Mouse (Mus musculus): ENCODE results near the gene Gm49392.
"Not testable (repeated sequence)": the region's sequence is repeated elsewhere in the genome, so short reads cannot be mapped to it uniquely, and the experiment has no call there.

The Gm49392 gene

DNA sequence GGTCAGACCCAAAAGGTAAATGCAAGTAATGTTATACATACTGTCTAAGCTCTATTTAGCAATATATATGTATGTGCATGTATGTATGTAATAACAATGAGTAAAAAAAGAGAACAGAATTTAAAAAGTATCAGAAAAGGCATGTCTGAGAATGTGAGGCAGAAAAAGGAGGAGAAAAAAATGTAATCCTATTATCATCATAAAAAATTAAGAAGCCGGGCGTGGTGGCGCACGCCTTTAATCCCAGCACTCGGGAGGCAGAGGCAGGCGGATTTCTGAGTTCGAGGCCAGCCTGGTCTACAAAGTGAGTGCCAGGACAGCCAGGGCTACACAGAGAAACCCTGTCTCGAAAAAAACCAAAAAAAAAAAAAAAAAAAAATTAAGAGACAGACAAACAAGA lies at the start of gene Gm49392:
Gm49392 (minus strand) TSS at position 101 of the 400 bp plus-strand sequence.
- not testable (repeated sequence) for DNase-seq (ENCODE audit: low spot score)

DNA sequence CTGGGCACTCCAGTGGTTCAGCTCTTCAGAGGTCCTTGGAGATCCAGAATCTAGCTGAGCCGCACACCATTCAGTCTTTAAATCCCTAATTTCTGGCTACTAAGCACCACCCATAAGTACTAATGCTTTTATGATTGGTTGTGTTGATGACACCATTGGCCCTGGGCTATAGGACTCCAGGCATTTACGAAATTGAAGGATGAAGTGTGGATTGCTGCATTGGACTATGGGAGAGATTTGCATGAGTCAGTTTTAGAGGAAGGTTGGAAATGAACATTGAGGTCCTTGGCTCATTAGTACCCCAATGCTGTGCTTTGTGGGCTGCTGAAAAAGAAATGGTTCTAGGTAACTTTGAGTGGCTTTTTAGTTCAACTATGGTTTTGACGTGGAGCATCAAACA lies 45.2 kb upstream of the Gm49392 start, which contains the start of gene Tpbpa:
Tpbpa (minus strand) TSS at position 101 of the 400 bp plus-strand sequence.
- not testable (repeated sequence) for DNase-seq (ENCODE audit: low spot score)

DNA sequence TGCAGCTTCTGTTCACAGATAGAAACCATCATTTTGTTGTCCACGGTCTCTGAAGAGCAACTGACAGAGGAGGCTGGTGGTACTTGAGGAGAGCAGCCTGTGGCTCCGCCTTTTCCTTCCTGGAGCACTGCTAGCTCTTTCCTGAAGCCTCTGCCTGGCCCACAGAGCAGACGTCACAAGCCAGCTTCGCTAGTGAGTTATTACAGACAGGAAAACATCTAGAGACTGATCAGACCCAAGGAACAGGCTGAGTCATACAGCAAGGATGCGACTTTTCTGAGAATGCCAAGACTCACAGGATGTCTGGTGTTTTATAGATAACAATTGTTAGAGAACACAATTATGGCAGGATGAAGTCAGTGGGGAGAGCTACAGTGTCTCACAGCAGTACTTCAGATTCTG lies 39.8 kb upstream of the Gm49392 start, which contains the start of the genes Gm49391 and Ctla2a:
Gm49391 (minus strand) TSS at position 72 of the 402 bp plus-strand sequence.
Ctla2a (minus strand) TSS at position 126 of the 402 bp plus-strand sequence.
- no peak for DNase-seq (ENCODE audit: low spot score)

DNA sequence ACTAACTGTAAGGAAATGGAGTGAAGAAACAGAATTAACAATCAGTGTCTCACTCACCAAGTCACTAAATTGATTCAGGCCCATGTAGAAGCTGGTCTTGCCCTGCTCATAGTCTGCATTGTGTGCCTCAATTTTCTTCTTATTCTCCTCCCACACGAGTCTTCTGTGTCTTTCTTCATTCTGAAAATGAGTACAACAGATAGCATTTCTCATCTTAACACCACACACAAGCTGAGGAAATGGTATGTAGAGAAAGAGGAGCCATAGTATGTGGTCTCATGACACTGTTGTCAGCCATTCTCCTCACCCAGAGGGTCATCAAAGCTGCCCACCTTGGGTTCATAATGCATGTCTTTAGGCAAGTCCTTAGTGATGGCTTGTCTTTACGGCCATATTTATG lies 38.8 kb upstream of the Gm49392 start, which contains the start of gene Gm49393:
Gm49393 (minus strand) TSS at position 101 of the 400 bp plus-strand sequence.
- not testable (repeated sequence) for DNase-seq (ENCODE audit: low spot score)

DNA sequence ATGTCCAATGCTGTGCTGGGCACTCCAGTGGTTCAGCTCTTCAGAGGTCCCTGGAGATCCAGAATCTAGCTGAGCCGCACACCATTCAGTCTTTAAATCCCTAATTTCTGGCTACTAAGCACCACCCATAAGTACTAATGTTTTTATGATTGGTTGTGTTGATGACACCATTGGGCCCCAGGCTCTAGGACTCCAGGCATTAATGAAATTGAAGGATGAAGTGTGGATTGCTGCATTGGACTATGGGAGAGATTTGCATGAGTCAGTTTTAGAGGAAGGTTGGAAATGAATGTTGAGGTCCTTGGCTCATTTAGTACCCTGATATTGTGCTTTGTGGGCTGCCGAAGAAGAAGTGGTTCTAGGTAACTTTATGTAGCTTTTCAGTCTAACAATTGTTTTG lies 8.1 kb upstream of the Gm49392 start, which contains the start of gene Tpbpb:
Tpbpb (minus strand) TSS at position 101 of the 400 bp plus-strand sequence.
- DNase-seq (ENCODE audit: low spot score), result not testable (repeated sequence)

DNA sequence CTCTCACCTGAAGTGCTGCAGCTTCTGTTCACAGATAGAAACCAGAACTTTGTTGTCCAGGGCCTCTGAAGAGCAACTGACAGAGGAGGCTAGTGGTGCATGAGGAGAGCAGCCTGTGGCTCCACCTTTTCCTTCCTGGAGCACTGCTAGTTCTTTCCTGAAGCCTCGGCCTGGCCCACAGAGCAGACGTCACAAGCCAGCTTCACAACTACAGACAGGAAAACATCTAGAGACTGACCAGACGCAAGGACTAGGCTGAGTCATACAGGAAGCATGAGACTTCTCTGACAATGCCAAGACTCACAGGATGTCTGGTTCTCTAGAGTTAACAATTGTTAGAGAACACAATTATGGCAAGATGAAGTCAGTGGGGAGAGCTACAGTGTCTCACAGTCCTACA lies 634 bp upstream of the Gm49392 start, which contains the start of gene Ctla2b:
Ctla2b (minus strand) TSS at position 120 of the 400 bp plus-strand sequence.
- no peak for DNase-seq (ENCODE audit: low spot score)

DNA sequence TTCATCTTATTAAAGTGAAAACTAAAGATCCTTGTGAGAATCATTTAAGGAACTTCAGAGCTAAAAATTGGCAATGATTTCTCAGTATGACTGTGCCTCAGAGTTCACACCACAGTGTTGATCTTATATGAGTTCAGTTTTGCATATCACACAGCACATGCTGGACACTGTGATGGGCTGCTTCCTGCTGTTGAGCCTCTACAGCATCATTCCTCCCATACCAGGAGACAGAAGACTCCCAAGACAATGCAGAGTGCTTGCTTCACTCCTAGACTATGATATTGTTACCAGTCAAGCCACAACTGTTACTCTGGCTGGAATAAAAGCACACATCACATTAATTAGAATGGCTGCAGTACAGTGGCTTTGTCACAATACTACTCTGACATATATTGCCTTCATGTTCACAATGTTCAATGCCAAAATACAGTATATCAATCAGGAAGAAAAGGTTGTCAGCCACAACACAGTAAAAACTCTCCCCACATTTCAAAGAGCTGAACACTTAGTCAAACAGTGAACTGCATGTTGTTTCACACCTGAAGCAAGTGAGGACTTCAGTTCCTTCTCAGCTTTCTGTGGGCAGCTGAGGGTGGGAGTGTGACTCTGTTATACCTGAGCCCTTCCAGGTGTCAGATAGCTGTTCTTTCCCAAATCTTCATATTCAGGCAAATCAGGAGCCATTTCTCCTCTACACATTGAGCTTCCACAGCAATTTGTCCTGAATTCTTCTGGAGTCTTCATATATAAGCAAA lies 1.1 kb downstream of the Gm49392 start:
- no peak for DNase-seq (ENCODE audit: low spot score)

DNA sequence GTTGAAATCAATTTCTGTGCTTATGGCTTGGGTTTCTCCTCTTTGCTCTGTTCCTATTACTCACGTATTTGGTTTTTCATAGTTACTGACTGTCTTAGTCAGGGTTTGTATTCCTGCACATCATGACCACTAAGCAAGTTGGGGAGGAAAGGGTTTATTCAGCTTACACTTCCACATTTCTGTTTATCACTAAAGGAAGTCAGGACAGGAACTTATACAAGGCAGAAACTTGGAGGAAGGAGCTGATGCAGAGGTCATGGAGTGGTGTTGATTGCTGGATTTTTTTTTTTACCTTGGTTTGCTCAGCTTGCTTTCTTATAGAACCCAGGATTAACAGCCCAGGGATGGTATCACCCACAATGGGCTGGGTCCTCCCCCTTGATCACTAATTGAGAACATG lies 4.4 kb downstream of the Gm49392 start:
- no peak for DNase-seq (ENCODE audit: low spot score)

DNA sequence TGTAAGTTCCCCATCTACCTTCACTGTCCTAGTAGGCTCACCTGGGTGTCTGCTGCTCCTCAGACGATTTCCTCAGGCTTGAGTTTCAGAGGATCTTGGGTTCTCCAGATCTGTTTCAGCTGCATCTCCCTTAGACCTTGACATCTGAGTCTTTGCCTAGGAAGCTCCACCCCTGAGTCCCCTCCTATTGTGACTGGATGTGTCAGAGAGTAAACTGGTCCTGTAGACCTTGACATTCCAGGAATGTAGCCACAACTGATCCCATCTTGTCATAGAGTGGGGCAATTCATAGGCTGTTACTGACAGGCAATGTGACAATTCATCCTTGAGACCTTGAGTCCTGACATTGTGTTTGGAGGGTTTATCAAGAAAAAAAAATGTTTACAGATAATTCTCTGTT lies 32.4 kb downstream of the Gm49392 start, which contains the start of gene 4930486L24Rik:
4930486L24Rik (minus strand) TSS at position 195 of the 400 bp plus-strand sequence.
- no peak for DNase-seq (ENCODE audit: low spot score)

DNA sequence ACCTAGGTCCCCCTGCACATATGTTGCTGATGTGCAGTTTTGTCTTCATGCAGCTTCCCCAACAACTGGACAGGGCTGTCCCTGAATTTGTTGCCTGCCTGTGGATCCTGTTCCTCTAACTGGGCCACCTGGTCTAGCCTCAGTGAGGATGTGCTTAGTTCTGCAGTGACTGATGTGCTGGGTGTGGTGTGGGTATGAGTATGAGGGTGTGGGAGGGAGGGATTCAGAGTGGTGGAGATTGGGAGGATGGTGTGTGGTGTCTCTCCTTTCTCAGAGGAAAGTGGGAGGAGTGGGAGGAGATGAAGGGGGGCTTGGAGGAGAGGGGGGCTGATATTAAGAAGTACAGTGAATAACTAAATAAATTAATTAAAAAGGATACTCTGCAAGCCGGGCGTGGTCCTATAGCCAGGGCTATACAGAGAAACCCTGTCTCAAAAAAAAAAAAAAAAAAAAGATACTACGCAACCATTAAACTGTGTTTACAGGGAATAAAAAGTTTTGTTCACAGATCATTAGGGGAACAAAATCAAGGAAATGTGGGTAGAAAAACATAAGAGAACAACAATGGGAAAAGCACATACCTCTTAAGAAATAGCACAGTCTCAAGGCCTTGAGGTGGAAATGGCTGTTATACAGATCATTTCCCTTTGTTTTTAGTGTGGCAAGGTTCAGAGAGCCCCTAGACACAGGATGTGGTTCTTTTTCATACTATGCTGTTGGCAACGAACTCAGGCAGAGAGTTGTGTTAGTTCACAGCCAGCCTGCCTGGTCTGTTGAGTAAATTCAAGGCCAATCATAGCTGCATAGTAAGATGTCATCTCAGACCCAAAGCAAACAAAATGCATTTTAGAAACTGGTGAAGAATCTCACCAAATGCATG lies 48.2 kb downstream of the Gm49392 start:
- DNase-seq (ENCODE audit: low spot score), result no peak

DNA sequence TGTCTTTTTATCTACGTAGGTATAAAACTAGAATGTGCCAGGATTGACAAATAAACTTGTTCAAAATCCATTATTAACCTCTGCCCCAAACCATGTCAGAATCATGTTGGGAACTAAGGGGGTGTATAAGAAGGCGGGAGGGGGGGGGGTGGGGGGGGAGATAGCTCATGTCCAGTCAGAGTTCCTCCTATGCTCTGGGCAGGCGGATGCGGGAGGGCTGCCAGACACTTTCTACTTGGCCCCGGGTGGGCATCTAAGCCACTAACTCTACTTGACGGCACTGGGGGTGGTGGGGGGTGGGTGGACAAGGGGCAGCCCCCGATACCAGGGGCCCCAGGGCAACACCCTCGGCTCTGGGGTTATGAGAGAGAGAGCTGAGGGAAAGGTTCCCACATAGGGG lies 53.5 kb downstream of the Gm49392 start:
- DNase-seq (ENCODE audit: low spot score), result no peak

DNA sequence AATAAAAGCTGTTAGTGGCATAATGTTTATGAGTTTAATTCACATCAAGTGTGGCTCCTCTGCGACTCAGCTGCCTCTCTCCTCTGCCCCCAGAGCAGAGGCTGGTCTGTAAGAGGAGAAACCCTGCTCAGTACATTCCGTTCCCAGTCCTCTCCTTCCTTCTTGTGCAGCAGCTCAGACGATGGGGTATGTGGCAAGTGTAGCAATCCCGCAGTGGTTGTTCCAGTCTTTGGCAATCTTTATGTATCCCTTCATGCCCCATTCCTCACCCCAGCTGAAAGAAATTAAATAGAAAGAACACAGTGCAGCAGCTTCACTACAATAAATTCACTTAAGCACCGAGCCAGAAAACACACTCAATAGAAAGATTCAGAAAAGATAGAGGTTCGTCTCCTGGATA lies 54.0 kb downstream of the Gm49392 start:
- peak; percentile 15 for DNase-seq (ENCODE audit: low spot score)

DNA sequence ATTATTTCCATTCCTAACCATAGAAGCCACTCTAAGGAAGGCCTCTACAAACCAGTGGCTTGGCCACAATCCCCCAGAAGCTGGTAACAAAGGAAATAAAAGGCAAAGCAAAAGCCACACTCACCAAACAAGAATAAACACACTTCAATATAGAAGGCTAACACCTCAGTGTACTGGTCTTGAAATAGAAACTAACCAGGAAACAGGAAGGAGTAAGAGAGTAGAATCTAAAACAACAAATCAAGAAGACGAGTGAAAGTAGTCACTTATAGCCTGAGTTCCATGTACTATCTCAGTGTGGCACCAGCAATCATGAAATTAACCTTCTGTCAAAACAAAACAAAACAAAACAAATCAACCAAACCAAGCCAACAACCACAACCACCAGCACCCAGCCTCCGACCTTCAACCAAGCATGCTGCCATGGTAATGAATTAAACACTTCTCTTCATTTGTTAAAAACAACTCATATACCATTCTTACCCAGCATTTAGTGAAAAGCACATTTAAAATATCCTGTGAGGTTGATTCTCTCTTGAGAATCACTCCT lies 57.3 kb downstream of the Gm49392 start:
- no peak for DNase-seq (ENCODE audit: low spot score)

DNA sequence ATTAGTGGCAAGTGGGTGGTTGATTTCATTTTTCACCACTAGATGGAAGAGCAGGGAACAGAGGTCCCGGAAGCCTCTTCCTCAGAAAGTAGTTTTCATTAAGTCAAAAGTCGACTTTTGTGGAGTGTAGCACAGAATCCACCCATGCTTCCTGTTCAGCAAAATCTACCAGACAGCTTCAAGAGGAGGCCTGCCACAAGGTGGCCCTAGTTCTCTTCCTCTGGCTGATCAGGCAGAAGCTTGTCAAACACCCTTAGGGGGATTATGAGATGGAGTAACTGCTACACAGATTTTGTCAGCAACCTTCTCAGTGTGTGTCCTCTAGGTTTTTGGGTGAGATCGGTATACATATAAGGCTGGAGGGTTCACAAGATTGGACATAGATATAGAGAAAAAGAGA lies 70.6 kb downstream of the Gm49392 start:
- no peak for DNase-seq (ENCODE audit: low spot score)

DNA sequence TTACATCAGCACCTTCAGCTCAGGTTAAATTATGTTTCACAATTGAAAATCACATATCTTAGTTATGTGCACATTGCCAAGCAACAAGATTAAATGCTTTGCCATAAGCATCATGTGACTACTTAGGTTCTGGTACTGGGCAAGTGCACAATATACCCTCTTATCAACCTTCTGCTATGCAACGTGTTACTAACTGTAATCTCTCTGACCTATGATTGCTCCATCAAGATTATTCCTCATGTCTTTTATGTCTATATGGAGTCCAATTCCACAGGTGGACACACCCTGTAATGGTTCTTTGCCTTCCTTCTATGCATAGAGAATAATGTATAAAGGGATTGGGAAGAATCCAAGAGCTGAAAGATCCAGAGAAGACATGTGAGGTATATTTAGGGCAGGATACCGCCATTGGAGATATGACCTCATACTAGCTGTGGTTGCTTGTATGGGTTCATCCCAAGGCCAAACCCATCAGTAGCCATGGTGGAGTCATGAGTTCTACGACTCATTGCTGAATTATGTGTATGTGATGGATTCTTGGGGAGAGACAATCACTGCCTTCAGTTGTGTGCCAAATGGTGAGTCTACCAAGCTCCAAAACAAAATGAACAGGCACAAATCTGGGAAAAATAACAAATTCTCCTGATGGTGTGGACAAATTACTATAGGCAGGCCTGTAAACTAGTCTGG lies 76.1 kb downstream of the Gm49392 start:
- no peak for DNase-seq (ENCODE audit: low spot score)

DNA sequence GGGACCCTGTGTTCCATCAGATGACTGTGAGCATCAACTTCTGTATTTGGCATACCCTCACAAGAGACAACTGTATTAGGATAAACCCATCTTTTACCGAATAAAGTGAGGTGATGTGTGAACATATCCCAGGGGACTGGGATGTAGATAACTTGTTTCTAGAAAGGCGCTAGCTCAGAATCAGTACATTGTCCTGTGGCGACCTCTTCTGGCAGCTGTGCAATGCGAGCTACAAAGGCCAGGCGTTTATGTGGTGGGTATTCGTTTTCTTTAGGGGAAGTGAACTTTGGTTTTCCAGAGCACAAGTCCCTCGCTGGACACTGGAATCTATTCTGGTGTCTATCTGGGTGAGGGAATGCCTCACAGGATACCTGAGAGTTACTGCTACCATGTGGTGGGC lies 77.2 kb downstream of the Gm49392 start:
- DNase-seq (ENCODE audit: low spot score), result no peak

DNA sequence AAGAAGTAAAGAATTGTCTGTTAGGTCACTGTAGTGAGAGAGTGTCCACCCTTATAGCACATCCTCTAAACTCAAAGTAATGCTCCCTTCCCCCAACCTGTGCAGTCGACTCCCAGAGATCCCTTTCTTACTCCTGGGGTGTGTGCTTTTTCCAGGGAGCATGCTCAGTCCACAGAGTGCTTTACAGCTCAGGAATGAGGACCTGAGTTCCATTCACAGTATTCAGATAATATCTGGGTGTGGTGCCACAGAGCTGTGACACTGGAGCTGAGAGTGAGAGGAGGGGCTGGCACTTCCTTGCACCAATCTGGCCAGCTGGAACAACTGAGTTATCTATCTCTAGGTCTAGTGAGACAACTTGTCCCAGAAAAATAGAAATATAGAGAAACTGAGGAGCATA lies 83.0 kb downstream of the Gm49392 start:
- DNase-seq (ENCODE audit: low spot score), result no peak

DNA sequence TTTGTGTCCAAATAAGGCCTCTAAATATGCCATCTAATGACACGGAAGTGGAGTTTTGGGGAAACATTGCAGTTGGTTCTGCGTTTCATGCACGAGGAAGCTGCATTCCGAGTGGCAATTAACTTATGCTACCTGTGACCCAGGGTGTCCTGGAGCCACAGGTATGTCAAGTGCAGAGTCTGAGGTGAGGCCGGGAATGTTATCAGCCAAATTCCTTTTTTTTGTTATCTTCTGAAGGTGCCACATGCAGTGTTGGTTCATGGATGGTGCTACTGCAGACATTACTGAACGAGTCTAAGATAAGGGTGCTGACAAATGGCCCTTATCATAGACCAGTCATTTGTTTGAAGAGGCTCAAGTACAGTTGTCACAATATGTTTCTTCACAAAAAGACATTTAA lies 83.9 kb downstream of the Gm49392 start:
- DNase-seq (ENCODE audit: low spot score), result no peak

DNA sequence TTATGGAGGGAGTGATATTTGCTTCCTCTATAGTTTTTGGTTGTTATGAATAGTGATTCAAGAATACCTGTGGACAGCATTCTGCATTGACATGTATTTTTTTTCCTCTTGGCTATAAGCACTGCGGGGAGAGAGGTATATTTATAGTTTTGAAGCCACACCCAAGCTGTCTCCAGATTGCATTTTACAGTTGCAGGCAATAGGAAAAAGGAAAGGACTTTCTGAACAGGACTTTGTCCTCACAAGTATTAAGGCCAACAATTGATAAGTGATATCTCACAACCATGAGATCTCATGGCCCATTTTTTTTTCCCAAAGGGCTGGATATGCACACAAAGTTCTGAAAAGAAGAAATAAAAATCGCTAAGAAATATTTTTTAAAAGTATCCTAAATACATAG lies 87.0 kb downstream of the Gm49392 start:
- no peak for DNase-seq (ENCODE audit: low spot score)

DNA sequence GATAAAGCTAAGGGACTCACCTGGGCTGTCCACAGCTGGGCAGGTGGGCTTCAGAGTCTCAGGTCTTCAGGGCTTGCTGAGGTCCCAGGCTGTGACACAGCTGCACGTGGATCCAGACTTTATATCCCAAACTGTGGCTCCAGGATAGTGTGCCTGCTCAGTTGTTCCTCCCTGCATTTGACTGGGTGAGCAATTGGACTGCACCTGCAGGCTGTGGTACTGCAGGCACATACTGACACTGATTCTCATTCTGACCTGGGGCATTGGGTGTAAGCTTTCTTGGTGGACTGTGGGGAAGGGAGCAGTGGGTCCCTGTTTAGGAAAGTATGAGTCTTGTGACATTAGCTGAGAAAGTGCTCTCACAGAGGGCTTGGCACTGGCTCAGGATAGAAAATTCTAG lies 93.9 kb downstream of the Gm49392 start, which contains the start of gene Ctsll3:
Ctsll3 (minus strand) TSS at position 101 of the 400 bp plus-strand sequence.
- no peak for DNase-seq (ENCODE audit: low spot score)
